Mouse (Mus musculus) midbrain, embryonic 16.5 days (tissue): ENCODE measurements around the gene Vgll1. TPM values are rescaled to one million over a fixed set of nuclear protein-coding genes. Genes with fewer than 3 reads are reported as not detected.
A peak's percentile ranks its signal among the peaks of the same experiment; 100 is the strongest.

Experiments used
- ATAC-seq: fragments of 200-750 bp; cut with Nextera tagmentation; 2 replicates; pipeline ENCODE4 v1.8.0; 2017; ENCODE audit warnings: moderate TSS enrichment
- H3K27ac ChIP-seq: fragments of 300-500 bp; sonication (generic); 2 replicates; pipeline ENCODE4 v1.5.1; 2014; ENCODE audit warnings: mild to moderate bottlenecking, low read length, mixed read lengths
- H3K27me3 ChIP-seq: fragments of 300-500 bp; sonication (generic); 2 replicates; pipeline ENCODE4 v1.6.1; 2014; ENCODE audit warnings: low read depth, low read length, mixed read lengths; ENCODE audit not compliant: control insufficient read depth, insufficient read depth
- H3K36me3 ChIP-seq: fragments of 300-500 bp; sonication (generic); 2 replicates; pipeline ENCODE4 v1.6.1; 2014; ENCODE audit warnings: mild to moderate bottlenecking, low read length, moderate library complexity, mixed read lengths; ENCODE audit not compliant: control insufficient read depth, insufficient read depth
- H3K4me1 ChIP-seq: fragments of 300-500 bp; sonication (generic); 2 replicates; pipeline ENCODE4 v1.6.1; 2014; ENCODE audit warnings: mild to moderate bottlenecking, low read length, mixed read lengths; ENCODE audit not compliant: control insufficient read depth, insufficient read depth
- H3K4me2 ChIP-seq: fragments of 300-500 bp; sonication (generic); 2 replicates; pipeline ENCODE4 v1.6.1; 2014; ENCODE audit warnings: mild to moderate bottlenecking, low read length, mixed read lengths
- H3K4me3 ChIP-seq: fragments of 300-500 bp; sonication (generic); 2 replicates; pipeline ENCODE4 v1.5.1; 2014; ENCODE audit warnings: low read depth, mild to moderate bottlenecking, low read length, moderate library complexity, mixed read lengths
- H3K9ac ChIP-seq: fragments of 300-500 bp; sonication (generic); 2 replicates; pipeline ENCODE4 v1.6.1; 2014; ENCODE audit warnings: low read depth, low read length, mixed read lengths
- H3K9me3 ChIP-seq: fragments of 300-500 bp; sonication (generic); replicated peaks from 2 replicates; pipeline ENCODE4 v1.6.1; 2014; ENCODE audit warnings: mild to moderate bottlenecking, low read length, mixed read lengths; ENCODE audit not compliant: control insufficient read depth, poor library complexity, severe bottlenecking
- WGBS: fragments of 180-500 bp; shearing (Covaris S2); extraction: QIAGEN DNeasy Blood & Tissue Kit; methylation state at CpG from one replicate; pipeline ENCODE4 v1.1.7; 2014; 5-methylcytosine and 5-hydroxymethylcytosine counted together
- polyA plus RNA-seq: library from polyadenylated mRNA; unstranded; fragments of >200 nt; fragmentation: Nextera tagmentation; extraction: Ambion mirVana; gene quantifications from 2 replicates; pipeline ENCODE4 v1.2.1, GENCODE M21; 2015

The Vgll1 gene
- polyA plus RNA-seq: not detected in 2 replicates

DNA sequence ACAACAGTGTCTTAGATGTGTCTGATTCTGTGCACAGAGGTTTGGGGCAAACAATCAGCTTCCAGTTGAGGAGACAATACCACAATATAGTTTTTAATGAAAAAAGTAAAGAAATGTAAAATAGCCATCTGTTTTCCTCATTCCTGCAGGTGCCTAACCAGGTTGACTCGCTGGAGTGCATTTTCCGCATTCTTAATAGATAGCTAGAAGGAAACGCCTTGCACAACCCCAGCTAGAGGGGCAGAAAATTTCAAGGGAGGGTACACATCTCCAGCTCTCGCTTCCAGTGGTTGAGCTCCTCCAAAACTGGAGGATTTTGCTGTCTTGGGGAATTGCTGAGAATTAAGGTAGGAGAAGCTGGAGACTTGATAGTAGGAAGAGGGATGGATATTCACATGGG is at the start of gene Vgll1:
Gene Vgll1, plus strand, starts transcription at position 301 of the 400 bp plus-strand sequence.
- Histone ChIP-seq H3K4me3 (no peak within 1 kb of the TSS), H3K9ac (no peak within 1 kb of the TSS), H3K4me1 (no peaks in the 10 kb centered on the region), H3K36me3 (no peaks in the 10 kb centered on the region), H3K4me2 (no peak within 1 kb of the TSS), H3K27ac (no peak within 1 kb of the TSS), H3K9me3 (no peaks in the 10 kb centered on the region), H3K27me3 (no peaks in the 10 kb centered on the region)
- ATAC-seq: no peak
- 92% methylated on average over 4 of the region's 4 CpGs for WGBS

- Histone ChIP-seq H3K4me1 (no peaks in the 10 kb centered on the region), H3K27ac (no peak within 1 kb of the TSS), H3K9me3 (no peaks in the 10 kb centered on the region), H3K4me2 (no peak within 1 kb of the TSS), H3K27me3 (no peaks in the 10 kb centered on the region), H3K36me3 (no peaks in the 10 kb centered on the region), H3K4me3 (no peak within 1 kb of the TSS), H3K9ac (no peak within 1 kb of the TSS)
- ATAC-seq: no peak
- WGBS: 84% methylated on average over 5 of the region's 5 CpGs
These were observed 45.1 kb upstream of the Vgll1 start, which contains the start of gene Brs3 for GRCm38 (mm10) chrX:57042774-57043173. Brs3 (plus strand) TSS chrX:57043074.

GRCm38 (mm10) chrX:57043869-57044268 is 44.0 kb upstream of the Vgll1 start:
- no peaks in the 10 kb centered on the region for H3K9me3 ChIP-seq
- no peak overlapping the region for H3K4me2 ChIP-seq
- no peak for ATAC-seq
- no peak overlapping the region for H3K9ac ChIP-seq
- WGBS: 78% methylated on average over 6 of the region's 6 CpGs
- no peak overlapping the region for H3K27ac ChIP-seq
- H3K4me1 ChIP-seq: no peaks in the 10 kb centered on the region
- H3K27me3 ChIP-seq: no peaks in the 10 kb centered on the region
- H3K4me3 ChIP-seq: no peak overlapping the region
- H3K36me3 ChIP-seq: no peaks in the 10 kb centered on the region

- H3K9ac ChIP-seq: peak overlapping the region; percentile 69; the same call in 1 of the 2 replicates
- peak overlapping the region; percentile 58 for H3K4me3 ChIP-seq
- peak; percentile 80; the same call in 1 of the 2 replicates for ATAC-seq
- H3K27ac ChIP-seq: peak overlapping the region; percentile 96
- H3K4me2 ChIP-seq: peak overlapping the region; percentile 53
- H3K36me3 ChIP-seq: no peaks in the 10 kb centered on the region
- H3K4me1 ChIP-seq: peaks cover 7% of the 10 kb centered on the region
- H3K9me3 ChIP-seq: no peaks in the 10 kb centered on the region
- 19% methylated on average over 4 of the region's 4 CpGs for whole genome bisulfite sequencing
- H3K27me3 ChIP-seq: no peaks in the 10 kb centered on the region
These were observed 35.1 kb upstream of the Vgll1 start for GRCm38 (mm10) chrX:57052848-57053173.

GRCm38 (mm10) chrX:57053174-57053992 is 34.5 kb upstream of the Vgll1 start, which contains the start of gene Htatsf1:
Htatsf1 (plus strand) TSS chrX:57053583.
- Histone ChIP-seq H3K4me1 (peaks cover 7% of the 10 kb centered on the region), H3K27me3 (no peaks in the 10 kb centered on the region), H3K4me2 (peak within 1 kb of the TSS; percentile 66), H3K9ac (peak within 1 kb of the TSS; percentile 69), H3K36me3 (no peaks in the 10 kb centered on the region), H3K4me3 (peak within 1 kb of the TSS; percentile 58), H3K9me3 (no peaks in the 10 kb centered on the region), H3K27ac (peak within 1 kb of the TSS; percentile 96)
- peak; percentile 96 for ATAC-seq
- WGBS: 24% methylated on average over 60 of the region's 85 CpGs

DNA sequence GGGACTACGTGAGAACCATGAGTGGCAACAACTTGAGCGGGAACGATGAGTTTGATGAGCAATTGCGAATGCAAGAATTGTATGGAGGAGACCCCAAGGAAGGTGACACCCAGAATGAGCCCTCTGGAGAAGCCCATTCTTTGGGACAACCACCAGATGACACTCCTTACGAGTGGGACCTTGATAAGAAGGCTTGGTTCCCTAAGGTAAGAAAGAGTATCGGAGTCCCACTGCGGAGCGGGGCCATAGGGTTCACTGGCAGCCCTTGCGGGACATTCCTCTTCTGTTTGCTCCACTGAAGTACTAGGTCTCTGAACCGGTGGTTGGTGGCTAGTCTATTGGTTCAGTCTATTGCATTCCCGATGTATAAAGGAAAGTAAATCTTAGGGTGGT is 33.9 kb upstream of the Vgll1 start:
- H3K9me3 ChIP-seq: no peaks in the 10 kb centered on the region
- 13% methylated on average over 11 of the region's 11 CpGs for WGBS
- H3K27ac ChIP-seq: peak overlapping the region; percentile 96; the same call in 1 of the 2 replicates
- peaks cover 7% of the 10 kb centered on the region for H3K4me1 ChIP-seq
- ATAC-seq: no peak
- H3K9ac ChIP-seq: peak overlapping the region; percentile 69
- H3K4me3 ChIP-seq: peak overlapping the region; percentile 58
- H3K27me3 ChIP-seq: no peaks in the 10 kb centered on the region
- H3K4me2 ChIP-seq: peak overlapping the region; percentile 66
- 0 out of 2 replicates have a peak, but pooled peaks cover under 1% of the 10 kb centered on the region for H3K36me3 ChIP-seq

DNA sequence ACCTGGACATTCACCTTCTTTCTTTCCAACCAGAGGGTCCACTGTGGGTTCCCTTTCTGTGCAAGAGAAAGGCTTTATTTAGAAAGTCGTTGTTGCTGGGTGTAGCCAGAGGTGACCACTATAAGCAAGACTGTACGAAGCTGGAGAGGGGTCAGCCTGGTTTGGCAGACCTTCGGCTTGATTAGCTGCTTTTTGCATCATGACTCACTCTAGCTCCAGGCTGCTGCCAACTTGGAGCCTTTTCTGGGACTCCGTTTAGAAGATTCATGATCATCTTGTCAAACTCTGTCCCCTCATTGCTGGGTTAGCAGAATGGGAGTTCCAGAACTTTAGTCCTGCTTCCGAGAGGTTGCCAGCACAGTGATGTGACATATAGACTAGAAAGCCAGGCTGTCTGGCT is 6.4 kb upstream of the Vgll1 start:
- Histone ChIP-seq H3K9me3 (no peaks in the 10 kb centered on the region; the same call in 1 of the 2 replicates), H3K4me3 (no peak overlapping the region), H3K4me1 (no peaks in the 10 kb centered on the region), H3K9ac (no peak overlapping the region), H3K27ac (no peak overlapping the region), H3K36me3 (no peaks in the 10 kb centered on the region), H3K4me2 (no peak overlapping the region), H3K27me3 (no peaks in the 10 kb centered on the region)
- 80% methylated on average over 5 of the region's 5 CpGs for whole genome bisulfite sequencing
- ATAC-seq: no peak

DNA sequence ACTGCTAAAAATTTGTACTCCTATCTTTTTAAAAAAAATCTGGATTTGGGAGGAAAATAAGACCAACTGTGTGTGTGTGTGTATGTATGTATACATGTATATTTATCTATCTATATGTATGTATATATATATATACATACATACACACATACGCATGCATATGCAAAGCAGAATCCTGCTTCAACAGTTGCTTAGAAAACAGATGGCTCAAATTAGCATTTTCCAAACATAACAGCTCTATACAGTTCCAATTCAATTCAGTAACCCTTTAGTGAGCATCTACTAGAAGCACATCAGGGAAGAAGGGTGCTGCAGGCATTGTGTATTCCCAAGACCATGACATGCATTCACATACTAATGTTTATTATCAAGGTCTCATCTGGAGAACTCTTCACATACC is 15.5 kb downstream of the Vgll1 start:
- no peak overlapping the region for H3K4me3 ChIP-seq
- no peak overlapping the region for H3K4me2 ChIP-seq
- H3K27ac ChIP-seq: no peak overlapping the region
- H3K36me3 ChIP-seq: no peaks in the 10 kb centered on the region
- WGBS: 94% methylated on average over 1 of the region's 1 CpGs
- H3K9ac ChIP-seq: no peak overlapping the region
- no peaks in the 10 kb centered on the region for H3K27me3 ChIP-seq
- H3K4me1 ChIP-seq: no peaks in the 10 kb centered on the region
- no peak for ATAC-seq
- H3K9me3 ChIP-seq: no peaks in the 10 kb centered on the region

DNA sequence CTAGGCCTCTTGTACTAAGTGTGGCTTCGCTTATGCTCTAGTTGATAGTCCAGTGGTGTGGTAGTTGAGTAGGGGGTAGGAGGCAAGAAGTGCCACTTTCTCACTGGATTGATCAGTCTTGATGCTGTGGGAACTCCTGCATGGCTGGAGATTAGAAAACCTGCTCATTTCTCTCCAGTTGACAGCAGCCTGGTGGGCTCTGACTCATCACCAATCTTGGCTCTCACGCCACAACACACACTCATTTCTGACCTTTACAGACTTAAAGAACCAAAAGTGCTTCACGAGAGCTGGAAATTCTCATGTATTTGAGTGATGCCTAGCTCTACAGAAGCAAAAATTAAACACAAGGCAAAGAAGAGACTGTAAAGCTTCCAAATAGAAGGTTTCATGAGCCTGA is 19.1 kb downstream of the Vgll1 start:
- 90% methylated on average over 3 of the region's 3 CpGs for WGBS

More for the DNA sequence above, 19.1 kb downstream of the Vgll1 start:
- H3K9me3 ChIP-seq: 0 out of 2 replicates have a peak, but pooled peaks cover 2% of the 10 kb centered on the region
- H3K27ac ChIP-seq: no peak overlapping the region
- H3K9ac ChIP-seq: no peak overlapping the region
- no peaks in the 10 kb centered on the region for H3K4me1 ChIP-seq
- no peak for ATAC-seq
- H3K27me3 ChIP-seq: no peaks in the 10 kb centered on the region
- H3K4me2 ChIP-seq: no peak overlapping the region
- no peak overlapping the region for H3K4me3 ChIP-seq
- no peaks in the 10 kb centered on the region for H3K36me3 ChIP-seq
